Mouse (Mus musculus): Measurements from ENCODE around the gene N4bp1.

The N4bp1 gene

GRCm38 (mm10) chr8:86854686-86855085 is 30.4 kb downstream of the N4bp1 start:
- no peak for DNase-seq (ENCODE audit: low read depth)

GRCm38 (mm10) chr8:86853989-86854373 is 31.1 kb downstream of the N4bp1 start:
- DNase-seq (ENCODE audit: low read depth) = no peak

- DNase-seq (ENCODE audit: low read depth) = no peak
These were observed 31.6 kb downstream of the N4bp1 start for GRCm38 (mm10) chr8:86853266-86853988.

- DNase-seq (ENCODE audit: low read depth) = no peak
These were observed 32.6 kb downstream of the N4bp1 start for GRCm38 (mm10) chr8:86852491-86852890.

GRCm38 (mm10) chr8:86848876-86849275 is 36.2 kb downstream of the N4bp1 start:
- no peak for DNase-seq (ENCODE audit: low read depth)

GRCm38 (mm10) chr8:86848401-86848800 is 36.7 kb downstream of the N4bp1 start:
- DNase-seq (ENCODE audit: low read depth) = no peak

GRCm38 (mm10) chr8:86847091-86847490 is 38.0 kb downstream of the N4bp1 start:
- DNase-seq (ENCODE audit: low read depth) = no peak

- DNase-seq (ENCODE audit: low read depth) = no peak
These were observed 39.2 kb downstream of the N4bp1 start for GRCm38 (mm10) chr8:86845875-86846274.

- no peak for DNase-seq (ENCODE audit: low read depth)
These were observed 40.2 kb downstream of the N4bp1 start for GRCm38 (mm10) chr8:86844856-86845255.

GRCm38 (mm10) chr8:86843896-86844295 is 41.2 kb downstream of the N4bp1 start:
- DNase-seq (ENCODE audit: low read depth) = no peak

GRCm38 (mm10) chr8:86841556-86842309 is 43.3 kb downstream of the N4bp1 start:
- DNase-seq (ENCODE audit: low read depth) = no peak

GRCm38 (mm10) chr8:86840120-86840693 is 44.9 kb downstream of the N4bp1 start:
- DNase-seq (ENCODE audit: low read depth) = no peak

GRCm38 (mm10) chr8:86838707-86839438 is 46.2 kb downstream of the N4bp1 start:
- DNase-seq (ENCODE audit: low read depth) = no peak

- DNase-seq (ENCODE audit: low read depth) = no peak
These were observed 47.8 kb downstream of the N4bp1 start for GRCm38 (mm10) chr8:86837234-86837633.

- no peak for DNase-seq (ENCODE audit: low read depth)
These were observed 49.2 kb downstream of the N4bp1 start for GRCm38 (mm10) chr8:86835881-86836280.

- no peak for DNase-seq (ENCODE audit: low read depth)
These were observed 50.4 kb downstream of the N4bp1 start for GRCm38 (mm10) chr8:86834496-86835260.

GRCm38 (mm10) chr8:86833937-86834336 is 51.1 kb downstream of the N4bp1 start:
- no peak for DNase-seq (ENCODE audit: low read depth)

GRCm38 (mm10) chr8:86828925-86829324 is 56.1 kb downstream of the N4bp1 start:
- no peak for DNase-seq (ENCODE audit: low read depth)

GRCm38 (mm10) chr8:86827199-86827598 is 57.9 kb downstream of the N4bp1 start:
- DNase-seq (ENCODE audit: low read depth) = no peak

GRCm38 (mm10) chr8:86826538-86826937 is 58.5 kb downstream of the N4bp1 start:
- DNase-seq (ENCODE audit: low read depth) = no peak

- DNase-seq (ENCODE audit: low read depth) = no peak
These were observed 59.2 kb downstream of the N4bp1 start for GRCm38 (mm10) chr8:86825674-86826448.

Measured in fibroblast of lung, adult 2 months (primary cell).